Mouse (Mus musculus) megakaryocyte, embryonic 14.5 days (primary cell): ENCODE measurements around the gene Syt1.

Experiments
- FLI1 ChIP-seq: IDR thresholded peaks from 2 replicates; pipeline ENCODE4 v1.6.1; 2012; ENCODE audit warnings: low read length, inconsistent platforms, mixed read lengths
- GATA1 ChIP-seq: IDR thresholded peaks from 3 replicates; pipeline ENCODE4 v1.6.1; 2012; ENCODE audit warnings: mixed read lengths, low read length, inconsistent platforms, borderline replicate concordance

DNA sequence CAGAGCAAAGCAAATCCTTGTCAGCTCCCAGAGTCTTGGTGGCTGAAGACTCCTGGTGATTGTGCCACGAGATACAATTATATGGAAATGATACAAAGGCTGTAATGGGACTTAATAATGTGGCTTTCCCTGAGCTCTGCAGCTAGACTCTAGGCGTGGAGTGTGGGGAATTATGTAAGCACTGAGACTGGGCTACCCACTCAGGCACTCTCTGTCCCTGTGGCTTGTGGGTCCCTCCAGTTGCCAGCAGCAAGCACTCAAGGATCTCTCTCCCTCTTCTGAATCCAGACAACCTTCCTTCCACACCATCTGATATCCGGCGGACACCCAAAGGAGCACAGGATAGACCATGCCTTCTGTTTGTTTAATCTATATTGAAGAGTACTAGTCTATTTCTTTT, 503.9 kb downstream of the Syt1 start:
- TF ChIP-seq GATA1 (no peak), FLI1 (no peak)
